In genomic region chr2:31749046-31749709, GRCm38 (mm10) we compare ENCODE assay signal across 8 mouse cellular contexts.
A peak's percentile ranks its signal among the peaks of the same experiment; 100 is the strongest.
DNase-seq lines count a peak whose midpoint lies in the region; ATAC-seq lines count a peak whose summit lies in the region.

No protein-coding gene starts in this region.

- H3K36me3 ChIP-seq in embryonic facial prominence, embryonic 15.5 days = no peaks in the 10 kb centered on the region
- no peaks in the 10 kb centered on the region for H3K36me3 ChIP-seq in hindbrain, embryonic 16.5 days (ENCODE audit: control insufficient read depth, insufficient read depth, low read length)

- no peak overlapping the region for H3K9ac ChIP-seq in embryonic facial prominence, embryonic 15.5 days
- H3K9ac ChIP-seq in hindbrain, embryonic 16.5 days (ENCODE audit: low read depth, low read length) = no peak overlapping the region; the same call in 1 of the 2 replicates

- no peaks in the 10 kb centered on the region for H3K9me3 ChIP-seq in embryonic facial prominence, embryonic 15.5 days (replicated peaks)
- H3K9me3 ChIP-seq in hindbrain, embryonic 16.5 days (ENCODE audit: control insufficient read depth, low read length) = peaks cover 4% of the 10 kb centered on the region; the same call in 1 of the 2 replicates

- H3K4me1 ChIP-seq in embryonic facial prominence, embryonic 15.5 days = peaks cover 36% of the 10 kb centered on the region
- H3K4me1 ChIP-seq in hindbrain, embryonic 16.5 days (ENCODE audit: control insufficient read depth, insufficient read depth, low read depth, low read length) = no peaks in the 10 kb centered on the region; the same call in 1 of the 2 replicates

- H3K27ac ChIP-seq in embryonic facial prominence, embryonic 15.5 days (replicated peaks) = peak overlapping the region; percentile 92
- H3K27ac ChIP-seq in hindbrain, embryonic 16.5 days (ENCODE audit: low read depth, low read length) = no peak overlapping the region

- H3K4me3 ChIP-seq in embryonic facial prominence, embryonic 15.5 days (replicated peaks) = peak overlapping the region; percentile 25
- no peak overlapping the region for H3K4me3 ChIP-seq in hindbrain, embryonic 16.5 days (ENCODE audit: low read length)

- WGBS in embryonic facial prominence, embryonic 15.5 days = 7% methylated on average over 10 of the region's 10 CpGs
- WGBS in hindbrain, embryonic 16.5 days = 27% methylated on average over 10 of the region's 10 CpGs

- H3K4me2 ChIP-seq in embryonic facial prominence, embryonic 15.5 days (replicated peaks) = peak overlapping the region; percentile 47
- H3K4me2 ChIP-seq in hindbrain, embryonic 16.5 days (ENCODE audit: low read length) = 0 out of 2 replicates have a peak overlapping the region, but pooled peaks have one; percentile 18

- H3K27me3 ChIP-seq in embryonic facial prominence, embryonic 15.5 days = no peaks in the 10 kb centered on the region
- H3K27me3 ChIP-seq in hindbrain, embryonic 16.5 days (replicated peaks; ENCODE audit: control insufficient read depth, insufficient read depth, low read length) = no peaks in the 10 kb centered on the region

- peak; percentile 95 for ATAC-seq in embryonic facial prominence, embryonic 15.5 days (ENCODE audit: insufficient number of reproducible peaks, low FRiP score, low TSS enrichment, low read depth)
- ATAC-seq in hindbrain, embryonic 16.5 days = peak; percentile 27; the same call in 1 of the 2 replicates

- DNase-seq in ovary, postnatal 14 days (ENCODE audit: low spot score) = peak; percentile 44
- no peak for DNase-seq in ovary, postnatal 10 days (ENCODE audit: low spot score)
- peak; percentile 57 for DNase-seq in neural tube, embryonic 10.5 days (ENCODE audit: extremely low spot score, low spot score)
- DNase-seq in urinary bladder, postnatal 25 days (ENCODE audit: low spot score) = no peak
- DNase-seq in layer of hippocampus, postnatal 36 days = no peak
- DNase-seq in spleen, adult 18-20 months = no peak

Comparison
In these comparisons a context has a peak if more than half of its experiments do, and no peak if none do; other contexts are left out.
1. DNase-seq: peak in ovary, postnatal 14 days (single experiment) and neural tube, embryonic 10.5 days (single experiment); none in ovary, postnatal 10 days (single experiment), urinary bladder, postnatal 25 days (single experiment), layer of hippocampus, postnatal 36 days (0 of 2) and spleen, adult 18-20 months (0 of 2).